Comparison of ENCODE assay signal across 24 mouse cellular contexts in genomic region chr5:22452452-22452851, GRCm38 (mm10).
DNase-seq lines count a peak whose midpoint lies in the region; ATAC-seq lines count a peak whose summit lies in the region.
"Had no signal": no experiment of that assay in that cellular context is flagged by ENCODE, and none has a peak within 500 bp of the region (broad histone marks: within the 10 kb centered on the region; RNA-seq: fewer than 3 reads in every experiment).

No protein-coding gene starts in this region.

- H3K9me3 ChIP-seq in neural tube, embryonic 11.5 days (ENCODE audit: control insufficient read depth, low read length): no peaks in the 10 kb centered on the region
- H3K9me3 ChIP-seq in hindbrain, embryonic 16.5 days (ENCODE audit: control insufficient read depth, low read length): no peaks in the 10 kb centered on the region
- H3K9me3 ChIP-seq in midbrain, embryonic 15.5 days: no peaks in the 10 kb centered on the region
- H3K9me3 ChIP-seq: embryonic facial prominence, embryonic 12.5 days; forebrain, embryonic 12.5 days; heart, embryonic 15.5 days; intestine, embryonic 15.5 days; limb, embryonic 10.5 days had no signal

- no peaks in the 10 kb centered on the region for H3K4me1 ChIP-seq in neural tube, embryonic 11.5 days (ENCODE audit: control insufficient read depth, insufficient read depth, low read length)
- peaks cover 4% of the 10 kb centered on the region; the same call in 1 of the 2 replicates for H3K4me1 ChIP-seq in hindbrain, embryonic 16.5 days (ENCODE audit: control insufficient read depth, insufficient read depth, low read depth, low read length)
- peaks cover 3% of the 10 kb centered on the region; the same call in 1 of the 2 replicates for H3K4me1 ChIP-seq in midbrain, embryonic 15.5 days
- H3K4me1 ChIP-seq: embryonic facial prominence, embryonic 12.5 days; forebrain, embryonic 12.5 days; heart, embryonic 15.5 days; intestine, embryonic 15.5 days; limb, embryonic 10.5 days had no signal

- H3K36me3 ChIP-seq in neural tube, embryonic 11.5 days (ENCODE audit: control insufficient read depth, insufficient read depth, low read length): no peaks in the 10 kb centered on the region
- no peaks in the 10 kb centered on the region for H3K36me3 ChIP-seq in hindbrain, embryonic 16.5 days (ENCODE audit: control insufficient read depth, insufficient read depth, low read length)
- H3K36me3 ChIP-seq in midbrain, embryonic 15.5 days (replicated peaks): no peaks in the 10 kb centered on the region
- H3K36me3 ChIP-seq: embryonic facial prominence, embryonic 12.5 days; forebrain, embryonic 12.5 days; heart, embryonic 15.5 days; intestine, embryonic 15.5 days; limb, embryonic 10.5 days had no signal

- no peak overlapping the region for H3K27ac ChIP-seq in neural tube, embryonic 11.5 days (ENCODE audit: low read depth, low read length)
- no peak overlapping the region; the same call in 1 of the 2 replicates for H3K27ac ChIP-seq in hindbrain, embryonic 16.5 days (ENCODE audit: low read depth, low read length)
- no peak overlapping the region for H3K27ac ChIP-seq in midbrain, embryonic 15.5 days
- H3K27ac ChIP-seq: embryonic facial prominence, embryonic 12.5 days; forebrain, embryonic 12.5 days; gastrocnemius, adult 2 months; heart, embryonic 15.5 days; intestine, embryonic 15.5 days; limb, embryonic 10.5 days had no signal

- H3K9ac ChIP-seq in neural tube, embryonic 11.5 days (ENCODE audit: low read length): no peak overlapping the region
- H3K9ac ChIP-seq in hindbrain, embryonic 16.5 days (ENCODE audit: low read depth, low read length): no peak overlapping the region
- H3K9ac ChIP-seq in midbrain, embryonic 15.5 days: no peak overlapping the region
- H3K9ac ChIP-seq: embryonic facial prominence, embryonic 12.5 days; forebrain, embryonic 12.5 days; heart, embryonic 15.5 days; intestine, embryonic 15.5 days had no signal

- 60% methylated on average over 9 of the region's 9 CpGs for whole genome bisulfite sequencing in neural tube, embryonic 11.5 days
- 33% methylated on average over 9 of the region's 9 CpGs for WGBS in hindbrain, embryonic 16.5 days
- 52% methylated on average over 9 of the region's 9 CpGs for WGBS in midbrain, embryonic 15.5 days

- H3K4me2 ChIP-seq in neural tube, embryonic 11.5 days (ENCODE audit: low read depth): peak overlapping the region; percentile 10; the same call in 1 of the 2 replicates
- peak overlapping the region; percentile 31 for H3K4me2 ChIP-seq in hindbrain, embryonic 16.5 days (ENCODE audit: low read length)
- H3K4me2 ChIP-seq in midbrain, embryonic 15.5 days: peak overlapping the region; percentile 4; the same call in 1 of the 2 replicates
- H3K4me2 ChIP-seq: embryonic facial prominence, embryonic 12.5 days; forebrain, embryonic 12.5 days; heart, embryonic 15.5 days; intestine, embryonic 15.5 days had no signal

- ATAC-seq in neural tube, embryonic 11.5 days (ENCODE audit: insufficient read depth, low FRiP score, low TSS enrichment): peak; percentile 66; the same call in 1 of the 2 replicates
- ATAC-seq in hindbrain, embryonic 16.5 days: no peak
- no peak for ATAC-seq in midbrain, embryonic 15.5 days (replicated peaks)
- ATAC-seq: CD4-positive, CD25-positive, alpha-beta regulatory T cell, adult 4 months; intestine, embryonic 15.5 days had no signal

- H3K4me3 ChIP-seq in neural tube, embryonic 11.5 days (ENCODE audit: low read depth, low read length): no peak overlapping the region
- H3K4me3 ChIP-seq in hindbrain, embryonic 16.5 days (ENCODE audit: low read length): no peak overlapping the region
- H3K4me3 ChIP-seq in midbrain, embryonic 15.5 days: no peak overlapping the region
- H3K4me3 ChIP-seq: embryonic facial prominence, embryonic 12.5 days; erythroblast, embryonic 14.5 days; forebrain, embryonic 12.5 days; gastrocnemius, adult 2 months; heart, embryonic 15.5 days; intestine, embryonic 15.5 days; limb, embryonic 10.5 days had no signal

- no peaks in the 10 kb centered on the region for H3K27me3 ChIP-seq in neural tube, embryonic 11.5 days (ENCODE audit: control insufficient read depth, insufficient read depth, low read length)
- H3K27me3 ChIP-seq in hindbrain, embryonic 16.5 days (replicated peaks; ENCODE audit: control insufficient read depth, insufficient read depth, low read length): no peaks in the 10 kb centered on the region
- H3K27me3 ChIP-seq in midbrain, embryonic 15.5 days (replicated peaks): no peaks in the 10 kb centered on the region
- H3K27me3 ChIP-seq: embryonic facial prominence, embryonic 12.5 days; forebrain, embryonic 12.5 days; heart, embryonic 15.5 days; intestine, embryonic 15.5 days had no signal

- peak; percentile 29 for DNase-seq in neural tube, embryonic 11.5 days (ENCODE audit: low spot score)
- DNase-seq in neural tube, embryonic 10.5 days (ENCODE audit: extremely low spot score, low spot score): no peak
- no peak for DNase-seq in cerebellum, adult 11-12 months
- no peak for DNase-seq in thymus, postnatal 10 days (ENCODE audit: low spot score in 2 of 2)
- no peak for DNase-seq in kidney, postnatal 36 days
- DNase-seq in kidney, adult 11 months: no peak
- DNase-seq: adrenal gland, postnatal 36 days; cerebellum, adult 11 months; gastrocnemius, adult 2 months; heart, postnatal 4 days; liver; lung, postnatal 4 days; retina, postnatal 1 day; right cerebral cortex, postnatal 25 days; thymus, postnatal 25 days had no signal
